ENCODE assay signal across 17 mouse cellular contexts in genomic region chr16:91837558-91838041, GRCm38 (mm10).
DNase-seq lines count a peak whose midpoint lies in the region; ATAC-seq and TF ChIP-seq lines count a peak whose summit lies in the region.
"Had no signal": no experiment of that assay in that cellular context is flagged by ENCODE, and none has a peak within 500 bp of the region (broad histone marks: within the 10 kb centered on the region; RNA-seq: fewer than 3 reads in every experiment).

No protein-coding gene starts in this region.

- H3K27ac ChIP-seq in left cerebral cortex, adult 2 months: peak overlapping the region; percentile 2; the same call in 1 of the 2 replicates
- peak overlapping the region; percentile 79 for H3K27ac ChIP-seq in hindbrain, embryonic 10.5 days
- peak overlapping the region; percentile 73 for H3K27ac ChIP-seq in midbrain, embryonic 11.5 days (ENCODE audit: low read depth, low read length)
- peak overlapping the region; percentile 77 for H3K27ac ChIP-seq in neural tube, embryonic 14.5 days (ENCODE audit: low read depth, low read length)
- H3K27ac ChIP-seq: embryonic facial prominence, embryonic 13.5 days; heart, embryonic 13.5 days; liver, embryonic 15.5 days had no signal

- H3K4me1 ChIP-seq in hindbrain, embryonic 10.5 days (replicated peaks): peaks cover 48% of the 10 kb centered on the region
- peaks cover 18% of the 10 kb centered on the region for H3K4me1 ChIP-seq in midbrain, embryonic 11.5 days (ENCODE audit: control insufficient read depth, insufficient read depth, low read length)
- peaks cover 20% of the 10 kb centered on the region for H3K4me1 ChIP-seq in neural tube, embryonic 14.5 days (ENCODE audit: control insufficient read depth, insufficient read depth, low read length)

- no peak overlapping the region for H3K9ac ChIP-seq in midbrain, embryonic 11.5 days (ENCODE audit: low read length)
- H3K9ac ChIP-seq in neural tube, embryonic 14.5 days (replicated peaks; ENCODE audit: low read depth, low read length): no peak overlapping the region
- H3K9ac ChIP-seq: embryonic facial prominence, embryonic 13.5 days; heart, embryonic 13.5 days; liver, embryonic 15.5 days had no signal

- no peak overlapping the region for H3K4me2 ChIP-seq in midbrain, embryonic 11.5 days
- H3K4me2 ChIP-seq in neural tube, embryonic 14.5 days (ENCODE audit: low read depth, low read length): no peak overlapping the region
- H3K4me2 ChIP-seq: embryonic facial prominence, embryonic 13.5 days; heart, embryonic 13.5 days; liver, embryonic 15.5 days had no signal

- no peaks in the 10 kb centered on the region for H3K27me3 ChIP-seq in hindbrain, embryonic 10.5 days (ENCODE audit: insufficient read depth, poor library complexity, severe bottlenecking)
- H3K27me3 ChIP-seq in midbrain, embryonic 11.5 days (ENCODE audit: control insufficient read depth, insufficient read depth, low read length): no peaks in the 10 kb centered on the region
- H3K27me3 ChIP-seq in neural tube, embryonic 14.5 days (ENCODE audit: control insufficient read depth, insufficient read depth, low read length): no peaks in the 10 kb centered on the region
- H3K27me3 ChIP-seq: embryonic facial prominence, embryonic 13.5 days; heart, embryonic 13.5 days had no signal

- no peak overlapping the region for H3K4me3 ChIP-seq in left cerebral cortex, adult 2 months
- H3K4me3 ChIP-seq in hindbrain, embryonic 10.5 days: no peak overlapping the region
- H3K4me3 ChIP-seq in midbrain, embryonic 11.5 days (ENCODE audit: low read depth, low read length): no peak overlapping the region
- no peak overlapping the region for H3K4me3 ChIP-seq in neural tube, embryonic 14.5 days (ENCODE audit: low read depth, low read length)
- H3K4me3 ChIP-seq: embryonic facial prominence, embryonic 13.5 days; heart, embryonic 13.5 days; liver, embryonic 15.5 days had no signal

- no peak for TF ChIP-seq CTCF in left cerebral cortex, adult 2 months (IDR thresholded peaks at IDR 0.05)

- WGBS in hindbrain, embryonic 10.5 days: 78% methylated on average over 4 of the region's 4 CpGs
- WGBS in midbrain, embryonic 11.5 days: 76% methylated on average over 4 of the region's 4 CpGs
- 45% methylated on average over 4 of the region's 4 CpGs for WGBS in neural tube, embryonic 14.5 days

- H3K9me3 ChIP-seq in hindbrain, embryonic 10.5 days: no peaks in the 10 kb centered on the region
- no peaks in the 10 kb centered on the region for H3K9me3 ChIP-seq in midbrain, embryonic 11.5 days (ENCODE audit: control insufficient read depth, low read length)
- H3K9me3 ChIP-seq in neural tube, embryonic 14.5 days (ENCODE audit: control insufficient read depth, low read length): no peaks in the 10 kb centered on the region
- H3K9me3 ChIP-seq: embryonic facial prominence, embryonic 13.5 days; heart, embryonic 13.5 days; liver, embryonic 15.5 days had no signal

- intact Hi-C loops in left cerebral cortex, adult 2 months (cut with DNase I): no loop called here
- intact Hi-C loops in left cerebral cortex, postnatal 14 days (cut with DNase I): no loop called here
- intact Hi-C loops in heart, postnatal 25 days (cut with DNase I): loop anchor here (1.0 kb wide), 1 partner anchor 44 kb away; no protein-coding TSS in a partner anchor

- DNase-seq in left cerebral cortex, adult 2 months (ENCODE audit: extremely low spot score in 1 of 2, low spot score in 2 of 2): no peak
- no peak for DNase-seq in left cerebral cortex, postnatal 14 days (ENCODE audit: low spot score in 2 of 2)
- no peak for DNase-seq in hindbrain, embryonic 10.5 days (ENCODE audit: low spot score)
- DNase-seq in midbrain, embryonic 11.5 days (ENCODE audit: low spot score, missing footprints): no peak
- DNase-seq in ovary, adult 18-20 months (ENCODE audit: low spot score): no peak
- no peak for DNase-seq in heart, postnatal 25 days (ENCODE audit: low spot score)
- no peak for DNase-seq in embryo, embryonic 9.5 days (ENCODE audit: extremely low spot score)
- DNase-seq: cerebellum, adult 11 months; gastrocnemius, postnatal 14 days; kidney, adult 2 months; kidney, postnatal 4 days; lung, postnatal 14 days; right cerebral cortex, postnatal 14 days had no signal

- no peak for ATAC-seq in midbrain, embryonic 11.5 days (ENCODE audit: low FRiP score)
- peak; percentile 26; the same call in 1 of the 2 replicates for ATAC-seq in neural tube, embryonic 14.5 days (ENCODE audit: low read depth)

- peaks cover 56% of the 10 kb centered on the region for H3K36me3 ChIP-seq in hindbrain, embryonic 10.5 days
- peaks cover 3% of the 10 kb centered on the region for H3K36me3 ChIP-seq in midbrain, embryonic 11.5 days (ENCODE audit: control insufficient read depth, insufficient read depth, low read length)
- H3K36me3 ChIP-seq in neural tube, embryonic 14.5 days (ENCODE audit: control insufficient read depth, insufficient read depth, low read length): peaks cover 23% of the 10 kb centered on the region; the same call in 1 of the 2 replicates

Comparison
In these comparisons a context has a peak if more than half of its experiments do, and no peak if none do; other contexts are left out.
1. H3K27ac ChIP-seq: peak in every context shown above with its lines; median percentile 79 in hindbrain, embryonic 10.5 days; 77 in neural tube, embryonic 14.5 days; 73 in midbrain, embryonic 11.5 days; 2 in left cerebral cortex, adult 2 months.